Mouse (Mus musculus) CH12F3 (cell line): Measurements from ENCODE around the gene Ticrr.

ENCODE experiments used
- in situ Hi-C: fragments of 300-500 bp; cut with MboI; formaldehyde crosslinking; loops from 2 replicates; pipeline ENCODE4 v1.14.3; 2020; ENCODE audit warnings: low sequenced_read_pairs

The Ticrr gene

GRCm38 (mm10) chr7:79744051-79744450 lies 84.1 kb downstream of the Ticrr start:
- in situ Hi-C loops: no loop called here

- in situ Hi-C loops: no loop called here
Measured at GRCm38 (mm10) chr7:79744585-79744984, 84.6 kb downstream of the Ticrr start.

- in situ Hi-C loops: no loop called here
Measured at GRCm38 (mm10) chr7:79747659-79748058, 87.7 kb downstream of the Ticrr start.
